Mouse (Mus musculus): ENCODE results near the gene Trim52. TPM values are rescaled to one million over a fixed set of nuclear protein-coding genes. Genes with fewer than 3 reads are reported as not detected.

Gene Trim52
- polyA plus RNA-seq, 2 experiments, result not detected

GRCm38 (mm10) chr14:106100858-106101257 lies 5.1 kb upstream of the Trim52 start:
- H3K4me1 ChIP-seq (replicated peaks; ENCODE audit: control insufficient read depth in 2 of 2, insufficient read depth in 2 of 2, low read length in 1 of 2), result no peaks in the 10 kb centered on the region
- no peak overlapping the region for H3K27ac ChIP-seq
- H3K4me2 ChIP-seq (ENCODE audit: low read depth), result no peak overlapping the region
- WGBS (ENCODE audit: insufficient replicate concordance), result 77% methylated on average over 14 of the region's 14 CpGs
- H3K27me3 ChIP-seq (ENCODE audit: control insufficient read depth, insufficient read depth, low read length), result no peaks in the 10 kb centered on the region
- H3K4me3 ChIP-seq (ENCODE audit: insufficient read depth in 1 of 2, low read depth in 2 of 2, low read length in 2 of 2), result no peak overlapping the region
- no peak for TF ChIP-seq EP300 (IDR thresholded peaks at IDR 0.05; ENCODE audit: low read depth)
- no peak for TF ChIP-seq CTCF (IDR thresholded peaks at IDR 0.05; ENCODE audit: low read depth)
- DNase-seq (ENCODE audit: low read depth in 3 of 3, low spot score in 3 of 3) (no peak), ATAC-seq (ENCODE audit: insufficient read depth) (no peak)
- H3K9ac ChIP-seq (replicated peaks), result no peak overlapping the region
- H3K36me3 ChIP-seq (replicated peaks; ENCODE audit: control insufficient read depth, insufficient read depth, low read depth), result no peaks in the 10 kb centered on the region
- H3K9me3 ChIP-seq (ENCODE audit: control insufficient read depth, low read length), result no peaks in the 10 kb centered on the region

GRCm38 (mm10) chr14:106106425-106106824 lies 427 bp downstream of the Trim52 start:
- H3K4me2 ChIP-seq (ENCODE audit: low read depth), result no peak overlapping the region
- TF ChIP-seq EP300 (IDR thresholded peaks at IDR 0.05; ENCODE audit: low read depth) (no peak), CTCF (IDR thresholded peaks at IDR 0.05; ENCODE audit: low read depth) (no peak)
- no peak overlapping the region for H3K9ac ChIP-seq (replicated peaks)
- ATAC-seq (ENCODE audit: insufficient read depth) (no peak), DNase-seq (ENCODE audit: low read depth in 3 of 3, low spot score in 3 of 3) (no peak)
- no peak overlapping the region for H3K27ac ChIP-seq
- no peaks in the 10 kb centered on the region for H3K4me1 ChIP-seq (replicated peaks; ENCODE audit: control insufficient read depth in 2 of 2, insufficient read depth in 2 of 2, low read length in 1 of 2)
- H3K36me3 ChIP-seq (replicated peaks; ENCODE audit: control insufficient read depth, insufficient read depth, low read depth), result no peaks in the 10 kb centered on the region
- 87% methylated on average over 21 of the region's 22 CpGs for WGBS (ENCODE audit: insufficient replicate concordance)
- H3K4me3 ChIP-seq (ENCODE audit: insufficient read depth in 1 of 2, low read depth in 2 of 2, low read length in 2 of 2), result no peak overlapping the region
- H3K27me3 ChIP-seq (ENCODE audit: control insufficient read depth, insufficient read depth, low read length), result no peaks in the 10 kb centered on the region
- H3K9me3 ChIP-seq (ENCODE audit: control insufficient read depth, low read length), result no peaks in the 10 kb centered on the region

GRCm38 (mm10) chr14:106119371-106119770 lies 13.4 kb downstream of the Trim52 start:
- DNase-seq (ENCODE audit: low read depth in 3 of 3, low spot score in 3 of 3), result no peak
- ATAC-seq (ENCODE audit: insufficient read depth), result no peak
- Histone ChIP-seq H3K9ac (replicated peaks) (no peak overlapping the region), H3K27me3 (ENCODE audit: control insufficient read depth, insufficient read depth, low read length) (no peaks in the 10 kb centered on the region), H3K4me2 (ENCODE audit: low read depth) (no peak overlapping the region), H3K36me3 (replicated peaks; ENCODE audit: control insufficient read depth, insufficient read depth, low read depth) (no peaks in the 10 kb centered on the region), H3K27ac (no peak overlapping the region), H3K9me3 (ENCODE audit: control insufficient read depth, low read length) (no peaks in the 10 kb centered on the region), H3K4me3 (ENCODE audit: insufficient read depth in 1 of 2, low read depth in 2 of 2, low read length in 2 of 2) (no peak overlapping the region), H3K4me1 (replicated peaks; ENCODE audit: control insufficient read depth in 2 of 2, insufficient read depth in 2 of 2, low read length in 1 of 2) (no peaks in the 10 kb centered on the region)
- 45% methylated on average over 2 of the region's 2 CpGs for WGBS (ENCODE audit: insufficient replicate concordance)
- TF ChIP-seq EP300 (IDR thresholded peaks at IDR 0.05; ENCODE audit: low read depth) (no peak), CTCF (IDR thresholded peaks at IDR 0.05; ENCODE audit: low read depth) (no peak)

- Histone ChIP-seq H3K27me3 (ENCODE audit: control insufficient read depth, insufficient read depth, low read length) (no peaks in the 10 kb centered on the region), H3K36me3 (replicated peaks; ENCODE audit: control insufficient read depth, insufficient read depth, low read depth) (no peaks in the 10 kb centered on the region), H3K9ac (replicated peaks) (no peak overlapping the region), H3K27ac (no peak overlapping the region), H3K4me2 (ENCODE audit: low read depth) (no peak overlapping the region), H3K4me3 (ENCODE audit: insufficient read depth in 1 of 2, low read depth in 2 of 2, low read length in 2 of 2) (no peak overlapping the region), H3K9me3 (ENCODE audit: control insufficient read depth, low read length) (no peaks in the 10 kb centered on the region), H3K4me1 (replicated peaks; ENCODE audit: control insufficient read depth in 2 of 2, insufficient read depth in 2 of 2, low read length in 1 of 2) (no peaks in the 10 kb centered on the region)
- DNase-seq (ENCODE audit: low read depth in 3 of 3, low spot score in 3 of 3) (no peak), ATAC-seq (ENCODE audit: insufficient read depth) (no peak)
- TF ChIP-seq EP300 (IDR thresholded peaks at IDR 0.05; ENCODE audit: low read depth), result no peak
- no peak for TF ChIP-seq CTCF (IDR thresholded peaks at IDR 0.05; ENCODE audit: low read depth)
Measured at GRCm38 (mm10) chr14:106136272-106136671, 30.3 kb downstream of the Trim52 start.

- no peak overlapping the region for H3K4me3 ChIP-seq (ENCODE audit: insufficient read depth in 1 of 2, low read depth in 2 of 2, low read length in 2 of 2)
- TF ChIP-seq CTCF (IDR thresholded peaks at IDR 0.05; ENCODE audit: low read depth) (no peak), EP300 (IDR thresholded peaks at IDR 0.05; ENCODE audit: low read depth) (no peak)
- DNase-seq (ENCODE audit: low read depth in 3 of 3, low spot score in 3 of 3) (no peak), ATAC-seq (ENCODE audit: insufficient read depth) (no peak)
- no peaks in the 10 kb centered on the region for H3K9me3 ChIP-seq (ENCODE audit: control insufficient read depth, low read length)
- H3K36me3 ChIP-seq (replicated peaks; ENCODE audit: control insufficient read depth, insufficient read depth, low read depth), result no peaks in the 10 kb centered on the region
- no peak overlapping the region for H3K4me2 ChIP-seq (ENCODE audit: low read depth)
- no peaks in the 10 kb centered on the region for H3K27me3 ChIP-seq (ENCODE audit: control insufficient read depth, insufficient read depth, low read length)
- WGBS (ENCODE audit: insufficient replicate concordance), result 47% methylated on average over 2 of the region's 2 CpGs
- H3K27ac ChIP-seq, result no peak overlapping the region
- no peaks in the 10 kb centered on the region for H3K4me1 ChIP-seq (replicated peaks; ENCODE audit: control insufficient read depth in 2 of 2, insufficient read depth in 2 of 2, low read length in 1 of 2)
- H3K9ac ChIP-seq (replicated peaks), result no peak overlapping the region
Measured at GRCm38 (mm10) chr14:106151188-106151587, 45.2 kb downstream of the Trim52 start.
